25 mouse cellular contexts compared by ENCODE assay signal in the genomic region with DNA sequence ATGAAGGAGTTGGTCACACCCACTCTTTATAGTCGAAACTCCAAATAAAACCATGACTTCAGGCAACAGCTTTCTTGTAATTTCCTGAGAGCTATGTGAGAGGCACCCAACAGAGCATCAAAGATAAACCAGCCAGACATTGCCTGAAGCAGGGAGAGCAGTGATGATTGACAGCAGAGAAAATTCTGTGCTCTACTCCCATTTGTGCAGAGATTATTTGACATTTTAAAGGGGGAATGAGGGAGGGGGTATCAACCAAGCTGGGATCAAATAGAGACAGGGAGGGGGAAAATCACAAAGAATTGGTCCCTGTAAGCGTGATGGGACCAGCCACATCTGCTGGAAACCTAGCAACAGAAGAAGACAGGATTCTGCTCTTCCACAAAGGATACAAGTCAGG.
DNase-seq lines count a peak whose midpoint lies in the region; ATAC-seq lines count a peak whose summit lies in the region.
"Had no signal": no experiment of that assay in that cellular context is flagged by ENCODE, and none has a peak within 500 bp of the region (broad histone marks: within the 10 kb centered on the region; RNA-seq: fewer than 3 reads in every experiment).

No protein-coding gene starts in this region.

- H3K4me2 ChIP-seq in forebrain, embryonic 13.5 days: no peak overlapping the region
- H3K4me2 ChIP-seq in midbrain, embryonic 12.5 days (replicated peaks): no peak overlapping the region
- H3K4me2 ChIP-seq: heart, embryonic 11.5 days; kidney, embryonic 15.5 days; limb, embryonic 12.5 days; liver, embryonic 11.5 days had no signal

- ATAC-seq in forebrain, embryonic 13.5 days: peak; percentile 66
- ATAC-seq in midbrain, embryonic 12.5 days (ENCODE audit: low FRiP score, low read depth): peak; percentile 82
- ATAC-seq in granulocyte monocyte progenitor cell, adult 5-6 weeks (replicated peaks; ENCODE audit: poor library complexity, severe bottlenecking): no peak
- ATAC-seq: liver, postnatal 0 days; lung, postnatal 0 days had no signal

- no peak for DNase-seq in forebrain, embryonic 10.5 days (ENCODE audit: extremely low spot score, low spot score)
- peak; percentile 67 for DNase-seq in retina, postnatal 1 day
- no peak for DNase-seq in retina, embryonic 14.5 days (ENCODE audit: low spot score)
- peak; percentile 3 for DNase-seq in retina, postnatal 7 days (ENCODE audit: low read depth, low spot score)
- no peak for DNase-seq in cerebellum, postnatal 14 days
- DNase-seq: adrenal gland, postnatal 10 days; cerebellum, adult 11-12 months; cerebellum, postnatal 10 days; heart, adult 11 months; heart, postnatal 10 days; kidney, adult 11 months; kidney, postnatal 36 days; liver, postnatal 0 days; thymus, adult 2 months; thymus, postnatal 4 days had no signal

- H3K4me1 ChIP-seq in forebrain, embryonic 13.5 days: no peaks in the 10 kb centered on the region
- no peaks in the 10 kb centered on the region for H3K4me1 ChIP-seq in forebrain, embryonic 10.5 days
- H3K4me1 ChIP-seq in midbrain, embryonic 12.5 days: no peaks in the 10 kb centered on the region
- H3K4me1 ChIP-seq: kidney, embryonic 15.5 days; limb, embryonic 12.5 days had no signal

- WGBS in forebrain, embryonic 13.5 days: 55% methylated on average over 2 of the region's 2 CpGs
- 65% methylated on average over 2 of the region's 2 CpGs for WGBS in forebrain, embryonic 10.5 days
- WGBS in midbrain, embryonic 12.5 days: 74% methylated on average over 2 of the region's 2 CpGs

- H3K9me3 ChIP-seq in forebrain, embryonic 13.5 days (replicated peaks): no peaks in the 10 kb centered on the region
- H3K9me3 ChIP-seq in forebrain, embryonic 10.5 days: no peaks in the 10 kb centered on the region
- no peaks in the 10 kb centered on the region for H3K9me3 ChIP-seq in midbrain, embryonic 12.5 days
- H3K9me3 ChIP-seq: kidney, embryonic 15.5 days; limb, embryonic 12.5 days had no signal

- no peak overlapping the region for H3K27ac ChIP-seq in forebrain, embryonic 13.5 days
- no peak overlapping the region for H3K27ac ChIP-seq in forebrain, embryonic 10.5 days
- no peak overlapping the region for H3K27ac ChIP-seq in midbrain, embryonic 12.5 days (replicated peaks)
- H3K27ac ChIP-seq: kidney, embryonic 15.5 days; limb, embryonic 12.5 days; macrophage; stomach, postnatal 0 days had no signal

- no peaks in the 10 kb centered on the region for H3K27me3 ChIP-seq in forebrain, embryonic 13.5 days
- H3K27me3 ChIP-seq in forebrain, embryonic 10.5 days (ENCODE audit: poor library complexity, severe bottlenecking): no peaks in the 10 kb centered on the region
- H3K27me3 ChIP-seq in midbrain, embryonic 12.5 days: no peaks in the 10 kb centered on the region
- H3K27me3 ChIP-seq: kidney, embryonic 15.5 days; limb, embryonic 12.5 days had no signal

- H3K36me3 ChIP-seq in forebrain, embryonic 13.5 days (ENCODE audit: poor library complexity, severe bottlenecking): no peaks in the 10 kb centered on the region
- H3K36me3 ChIP-seq in forebrain, embryonic 10.5 days (replicated peaks): no peaks in the 10 kb centered on the region
- no peaks in the 10 kb centered on the region for H3K36me3 ChIP-seq in midbrain, embryonic 12.5 days
- H3K36me3 ChIP-seq: kidney, embryonic 15.5 days; limb, embryonic 12.5 days had no signal

- H3K4me3 ChIP-seq in forebrain, embryonic 13.5 days: no peak overlapping the region
- H3K4me3 ChIP-seq in forebrain, embryonic 10.5 days: no peak overlapping the region
- H3K4me3 ChIP-seq in midbrain, embryonic 12.5 days: no peak overlapping the region
- H3K4me3 ChIP-seq: kidney, embryonic 15.5 days; limb, embryonic 12.5 days had no signal

- H3K9ac ChIP-seq in forebrain, embryonic 13.5 days: no peak overlapping the region
- H3K9ac ChIP-seq in midbrain, embryonic 12.5 days (replicated peaks): no peak overlapping the region
- H3K9ac ChIP-seq: kidney, embryonic 15.5 days; limb, embryonic 12.5 days; liver, postnatal 0 days had no signal

Comparison
In these comparisons a context has a peak if more than half of its experiments do, and no peak if none do; other contexts are left out.
1. DNase-seq: peak in retina, postnatal 1 day (single experiment) and retina, postnatal 7 days (single experiment); none in forebrain, embryonic 10.5 days (single experiment), retina, embryonic 14.5 days (single experiment) and cerebellum, postnatal 14 days (0 of 2).